ENCODE assay signal across 8 mouse cellular contexts in genomic region chr12:70973831-70974230, GRCm38 (mm10). TPM values are rescaled to one million over a fixed set of nuclear protein-coding genes. Genes with fewer than 3 reads are reported as not detected.
A peak's percentile ranks its signal among the peaks of the same experiment; 100 is the strongest.
DNase-seq lines count a peak whose midpoint lies in the region; ATAC-seq and TF ChIP-seq lines count a peak whose summit lies in the region.

No protein-coding gene starts in this region.

- peak overlapping the region; percentile 65 for H3K4me2 ChIP-seq in heart, embryonic 16.5 days (ENCODE audit: low read depth, low read length)
- no peak overlapping the region for H3K4me2 ChIP-seq in forebrain, embryonic 15.5 days (replicated peaks)
- H3K4me2 ChIP-seq in liver, postnatal 0 days (ENCODE audit: low read depth, low read length) = peak overlapping the region; percentile 87

- H3K4me3 ChIP-seq in heart, embryonic 16.5 days (ENCODE audit: low read length) = peak overlapping the region; percentile 76; the same call in 1 of the 2 replicates
- peak overlapping the region; percentile 91; the same call in 1 of the 2 replicates for H3K4me3 ChIP-seq in G1E (ENCODE audit: low read depth, low read length)
- 0 out of 2 replicates have a peak overlapping the region, but pooled peaks have one; percentile 100 for H3K4me3 ChIP-seq in forebrain, embryonic 15.5 days
- H3K4me3 ChIP-seq in liver, postnatal 0 days (ENCODE audit: low read depth, low read length) = peak overlapping the region; percentile 96; the same call in 1 of the 2 replicates

- DNase-seq in heart, adult 9 months (ENCODE audit: low spot score in 2 of 2) = no peak
- no peak for DNase-seq in G1E (ENCODE audit: low spot score)
- DNase-seq in liver, postnatal 0 days = no peak
- no peak for DNase-seq in layer of hippocampus, adult 9-10 months (ENCODE audit: low spot score)
- no peak for DNase-seq in frontal cortex, adult 2 months (ENCODE audit: extremely low spot score in 1 of 2, low spot score in 1 of 2)
- no peak for DNase-seq in gastrocnemius, adult 8-10 months (ENCODE audit: low spot score in 2 of 2)

- H3K9ac ChIP-seq in heart, embryonic 16.5 days (ENCODE audit: low read length) = peak overlapping the region; percentile 73; the same call in 1 of the 2 replicates
- H3K9ac ChIP-seq in forebrain, embryonic 15.5 days (replicated peaks) = no peak overlapping the region
- no peak overlapping the region; the same call in 1 of the 2 replicates for H3K9ac ChIP-seq in liver, postnatal 0 days (replicated peaks)

- no peaks in the 10 kb centered on the region for H3K9me3 ChIP-seq in heart, embryonic 16.5 days (replicated peaks; ENCODE audit: control insufficient read depth, low read length)
- no peaks in the 10 kb centered on the region for H3K9me3 ChIP-seq in G1E (replicated peaks)
- no peaks in the 10 kb centered on the region for H3K9me3 ChIP-seq in forebrain, embryonic 15.5 days
- H3K9me3 ChIP-seq in liver, postnatal 0 days (ENCODE audit: low read length) = no peaks in the 10 kb centered on the region

- TF ChIP-seq EP300 in liver, postnatal 0 days (IDR thresholded peaks at IDR 0.05; ENCODE audit: low read depth) = no peak

- peak overlapping the region; percentile 90; the same call in 1 of the 2 replicates for H3K27ac ChIP-seq in heart, embryonic 16.5 days (ENCODE audit: low read length)
- H3K27ac ChIP-seq in forebrain, embryonic 15.5 days (replicated peaks) = peak overlapping the region; percentile 97; the same call in 1 of the 2 replicates
- H3K27ac ChIP-seq in liver, postnatal 0 days (ENCODE audit: low read depth) = peak overlapping the region; percentile 99

- no peak for TF ChIP-seq CTCF in G1E (IDR thresholded peaks at IDR 0.05; ENCODE audit: low read depth, low read length)
- TF ChIP-seq CTCF in liver, postnatal 0 days (IDR thresholded peaks at IDR 0.05; ENCODE audit: low read depth) = no peak

- H3K4me1 ChIP-seq in heart, embryonic 16.5 days (ENCODE audit: control insufficient read depth, insufficient read depth, low read length) = peaks cover 12% of the 10 kb centered on the region
- H3K4me1 ChIP-seq in G1E (ENCODE audit: insufficient read depth, low read depth, low read length) = peaks cover 33% of the 10 kb centered on the region
- H3K4me1 ChIP-seq in forebrain, embryonic 15.5 days = peaks cover 15% of the 10 kb centered on the region
- peaks cover 9% of the 10 kb centered on the region for H3K4me1 ChIP-seq in liver, postnatal 0 days (ENCODE audit: insufficient read depth)

- H3K27me3 ChIP-seq in heart, embryonic 16.5 days (ENCODE audit: control insufficient read depth, insufficient read depth, low read length) = no peaks in the 10 kb centered on the region
- H3K27me3 ChIP-seq in G1E (ENCODE audit: insufficient read depth, low read length) = no peaks in the 10 kb centered on the region
- no peaks in the 10 kb centered on the region for H3K27me3 ChIP-seq in forebrain, embryonic 15.5 days
- no peaks in the 10 kb centered on the region for H3K27me3 ChIP-seq in liver, postnatal 0 days (ENCODE audit: insufficient read depth, low read length)

- no peak for ATAC-seq in heart, embryonic 16.5 days (replicated peaks; ENCODE audit: extremely low read depth, insufficient read depth, low FRiP score)
- no peak for ATAC-seq in G1E (ENCODE audit: extremely low read depth, insufficient number of reproducible peaks, low FRiP score, poor library complexity, severe bottlenecking)
- no peak for ATAC-seq in forebrain, embryonic 15.5 days (replicated peaks)
- ATAC-seq in liver, postnatal 0 days = no peak

- no peaks in the 10 kb centered on the region for H3K36me3 ChIP-seq in heart, embryonic 16.5 days (ENCODE audit: control insufficient read depth, insufficient read depth)
- H3K36me3 ChIP-seq in G1E (replicated peaks) = peaks cover 16% of the 10 kb centered on the region
- no peaks in the 10 kb centered on the region for H3K36me3 ChIP-seq in forebrain, embryonic 15.5 days
- H3K36me3 ChIP-seq in liver, postnatal 0 days (replicated peaks; ENCODE audit: insufficient read depth, low read length) = peaks cover 5% of the 10 kb centered on the region; the same call in 1 of the 2 replicates

- 78% methylated on average over 4 of the region's 4 CpGs for WGBS in heart, embryonic 16.5 days
- 92% methylated on average over 4 of the region's 4 CpGs for WGBS in forebrain, embryonic 15.5 days
- WGBS in liver, postnatal 0 days (ENCODE audit: insufficient replicate concordance) = 78% methylated on average over 4 of the region's 4 CpGs

RNA-seq across cellular contexts. Expression of gene Psma3, which starts 0.6 kb away (rescaled TPM):
- 433 and 454 TPM in 2 replicates for polyA plus RNA-seq in heart, embryonic 16.5 days (2015; fragmentation: Nextera tagmentation; extraction: Ambion mirVana)
- total RNA-seq in G1E (2014; fragmentation: Nextera tagmentation) = 183 and 246 TPM in 2 replicates
- 341 and 392 TPM in 2 replicates for total RNA-seq in G1E (2017)
- 16.7 and 25.5 TPM in 2 replicates for polyA plus RNA-seq in G1E (2012)
- 550 and 556 TPM in 2 replicates for polyA plus RNA-seq in forebrain, embryonic 15.5 days (2015; fragmentation: Nextera tagmentation; extraction: Ambion mirVana)
- 288 and 297 TPM in 2 replicates for polyA plus RNA-seq in liver, postnatal 0 days (2015; fragmentation: Nextera tagmentation; extraction: Ambion mirVana)
- polyA plus RNA-seq in frontal cortex, adult 2 months (2012; rRNA removed) = 178 and 196 TPM in 2 replicates
- 100 to 1,000 TPM; 242 to 262 (median 246) TPM for total RNA-seq in gastrocnemius, adult 8-10 months (2022)

RNA-seq across cellular contexts. Expression of gene Actr10, which starts 36.2 kb away (rescaled TPM):
- 184 and 186 TPM in 2 replicates for polyA plus RNA-seq in heart, embryonic 16.5 days (2015; fragmentation: Nextera tagmentation; extraction: Ambion mirVana)
- total RNA-seq in G1E (2014; fragmentation: Nextera tagmentation) (113 and 139 TPM in 2 replicates), G1E (2017) (126 and 142 TPM in 2 replicates)
- 3.5 and 5.3 TPM in 2 replicates for polyA plus RNA-seq in G1E (2012)
- 223 and 242 TPM in 2 replicates for polyA plus RNA-seq in forebrain, embryonic 15.5 days (2015; fragmentation: Nextera tagmentation; extraction: Ambion mirVana)
- 108 and 109 TPM in 2 replicates for polyA plus RNA-seq in liver, postnatal 0 days (2015; fragmentation: Nextera tagmentation; extraction: Ambion mirVana)
- polyA plus RNA-seq in frontal cortex, adult 2 months (2012; rRNA removed) = 70.7 and 78.0 TPM in 2 replicates
- total RNA-seq in gastrocnemius, adult 8-10 months (2022) = 100 to 1,000 TPM in 1 of 4 experiments, 10 to 100 TPM in 3; 91.7 to 107 (median 95.3) TPM

RNA-seq across cellular contexts. Expression of gene Arid4a, which starts 42.0 kb away (rescaled TPM):
- 27.9 and 29.3 TPM in 2 replicates for polyA plus RNA-seq in heart, embryonic 16.5 days (2015; fragmentation: Nextera tagmentation; extraction: Ambion mirVana)
- 55.4 and 57.4 TPM in 2 replicates for total RNA-seq in G1E (2014; fragmentation: Nextera tagmentation)
- total RNA-seq in G1E (2017) = 44.5 and 57.5 TPM in 2 replicates
- polyA plus RNA-seq in G1E (2012) = 11.7 and 12.4 TPM in 2 replicates
- 50.3 and 57.1 TPM in 2 replicates for polyA plus RNA-seq in forebrain, embryonic 15.5 days (2015; fragmentation: Nextera tagmentation; extraction: Ambion mirVana)
- polyA plus RNA-seq in liver, postnatal 0 days (2015; fragmentation: Nextera tagmentation; extraction: Ambion mirVana) = 19.3 and 20.6 TPM in 2 replicates
- 22.2 and 23.2 TPM in 2 replicates for polyA plus RNA-seq in frontal cortex, adult 2 months (2012; rRNA removed)
- total RNA-seq in gastrocnemius, adult 8-10 months (2022) = 1 to 10 TPM; 6.7 to 8.4 (median 7.3) TPM

Comparison
In these comparisons a context has a peak if more than half of its experiments do, and no peak if none do; other contexts are left out.
1. RNA of gene Actr10, which starts 36.2 kb away (polyA plus RNA-seq): 223 to 242 TPM in forebrain, embryonic 15.5 days, 184 to 186 TPM in heart, embryonic 16.5 days, 108 to 109 TPM in liver, postnatal 0 days and 70.7 to 78.0 TPM in frontal cortex, adult 2 months; 3.5 to 5.3 TPM in G1E; every median in the first group is over 10 times any median in the second.
2. Peak in every context shown above with its lines, with median percentiles within 50 percentile points of each other: H3K27ac ChIP-seq and H3K4me3 ChIP-seq.